Mouse (Mus musculus): ENCODE measurements around the gene Grk4. TPM values are rescaled to one million over a fixed set of nuclear protein-coding genes. Genes with fewer than 3 reads are reported as not detected.
A peak's percentile ranks its signal among the peaks of the same experiment; 100 is the strongest.

Gene Grk4
- 0.45 and 0.53 TPM in 2 replicates for total RNA-seq (2012; rRNA removed)

DNA sequence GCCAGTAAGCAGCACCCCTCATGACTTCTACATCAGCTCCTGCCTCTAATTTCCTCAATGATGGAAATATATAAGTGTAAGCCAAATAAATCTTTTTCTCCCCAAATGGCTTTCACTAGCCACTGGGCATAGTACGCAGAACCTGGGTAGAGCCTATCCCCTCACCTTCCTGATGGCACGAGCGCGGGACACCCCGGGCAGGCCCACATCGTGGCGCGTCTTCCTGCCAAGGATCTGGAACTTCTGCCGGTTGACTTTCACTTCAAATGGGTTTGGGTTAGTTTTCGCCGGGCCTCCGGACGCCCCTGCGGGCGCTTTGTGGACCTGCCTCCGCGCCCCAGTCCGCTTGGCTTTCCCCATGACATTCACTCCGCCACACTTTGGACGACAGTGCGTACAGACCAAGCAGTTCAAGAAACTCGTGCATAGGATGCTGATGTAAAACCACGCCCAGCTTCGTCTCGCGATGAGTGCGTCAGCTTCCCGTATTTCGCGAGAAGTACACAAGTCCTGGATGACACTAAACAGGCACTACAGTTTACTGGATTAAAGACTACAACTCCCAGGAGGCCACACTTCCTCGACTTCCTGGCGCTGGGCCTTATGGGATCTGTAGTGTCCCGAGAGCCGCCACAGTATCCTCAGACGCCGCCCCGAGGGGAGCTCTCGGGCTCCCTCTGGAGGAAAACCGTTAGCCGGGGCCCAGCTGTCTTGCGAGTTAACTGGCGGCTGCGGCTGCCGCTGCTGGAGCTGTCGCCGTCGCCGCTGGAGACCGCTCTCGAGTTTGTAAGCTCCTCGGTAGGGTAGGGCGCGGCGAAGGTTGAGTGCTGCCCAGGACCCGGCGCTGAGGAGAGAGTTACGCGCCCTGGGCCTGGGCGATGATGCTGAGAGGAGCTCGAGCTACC is at the start of gene Grk4, which contains the start of gene Nop14:
TSS of gene Grk4 (plus strand) at position 694 of the 905 bp plus-strand sequence.
TSS of gene Nop14 (minus strand) at position 463 of the 905 bp plus-strand sequence.
- no peaks in the 10 kb centered on the region for H3K9me3 ChIP-seq (ENCODE audit: control insufficient read depth, insufficient read depth, low read depth, low read length)
- no peaks in the 10 kb centered on the region; a peak in 1 of 4 replicates for H3K4me1 ChIP-seq (ENCODE audit: control insufficient read depth in 2 of 2, insufficient read depth in 2 of 2, low read length in 2 of 2, poor library complexity in 1 of 2)
- in situ Hi-C loops (cut with MboI; ENCODE audit: low sequenced_read_pairs in 2 of 2, unreplicated experiment in 2 of 2) = no loop called here
- peak; percentile 97 for DNase-seq (ENCODE audit: low read depth, low spot score)
- TF ChIP-seq MAFK (IDR thresholded peaks at IDR 0.05; ENCODE audit: insufficient read depth, low read depth, low read length) (no peak), HCFC1 (IDR thresholded peaks at IDR 0.05; ENCODE audit: borderline replicate concordance, insufficient read depth, low read length) (peak; percentile 100), ZNF384 (IDR thresholded peaks at IDR 0.05; ENCODE audit: low read depth, low read length) (no peak), CHD2 (IDR thresholded peaks at IDR 0.05; ENCODE audit: low read depth, low read length) (peak; percentile 98), ZC3H11A (IDR thresholded peaks at IDR 0.05; ENCODE audit: borderline replicate concordance, low read depth, low read length) (no peak)
- H3K36me3 ChIP-seq (ENCODE audit: control insufficient read depth, insufficient read depth, low read length, poor library complexity, severe bottlenecking) = peaks cover 19% of the 10 kb centered on the region
- H3K9ac ChIP-seq (ENCODE audit: insufficient read depth, low read depth, low read length, poor library complexity, severe bottlenecking) = peak within 1 kb of the TSS; percentile 95
- peak within 1 kb of the TSS; percentile 65; the same call in 1 of the 2 replicates for H3K27ac ChIP-seq (ENCODE audit: insufficient read depth, low read depth, low read length, poor library complexity, severe bottlenecking)
- peak within 1 kb of the TSS; percentile 79 to 94 for H3K4me3 ChIP-seq (ENCODE audit: insufficient read depth in 1 of 2, low read depth in 1 of 2, low read length in 2 of 2, poor library complexity in 1 of 2, severe bottlenecking in 1 of 2)

DNA sequence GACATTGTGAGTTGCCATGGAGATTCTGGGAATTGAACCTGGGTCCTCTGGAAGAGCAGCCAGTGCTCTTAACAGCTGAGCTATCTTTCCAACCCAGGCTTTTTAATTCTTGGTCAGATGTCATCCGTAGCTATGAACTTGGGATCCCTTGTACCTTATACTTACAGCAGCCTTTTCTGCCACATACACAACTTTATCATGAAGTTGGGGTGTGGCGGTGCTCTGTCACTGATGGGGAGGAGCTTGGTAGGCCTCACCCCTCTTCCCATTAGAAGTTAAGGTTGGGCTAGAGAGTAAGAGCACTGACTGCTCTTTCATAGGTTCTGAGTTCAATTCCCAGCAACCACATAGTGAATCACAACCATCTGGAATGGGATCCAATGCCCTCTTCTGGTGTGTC is 27.2 kb upstream of the Grk4 start:
- no peak overlapping the region for H3K4me3 ChIP-seq (ENCODE audit: insufficient read depth in 1 of 2, low read depth in 1 of 2, low read length in 2 of 2, poor library complexity in 1 of 2, severe bottlenecking in 1 of 2)
- DNase-seq (ENCODE audit: low read depth, low spot score) = no peak
- TF ChIP-seq CHD2 (IDR thresholded peaks at IDR 0.05; ENCODE audit: low read depth, low read length) = no peak
- TF ChIP-seq ZNF384 (IDR thresholded peaks at IDR 0.05; ENCODE audit: low read depth, low read length) = no peak
- TF ChIP-seq HCFC1 (IDR thresholded peaks at IDR 0.05; ENCODE audit: borderline replicate concordance, insufficient read depth, low read length) = no peak
- TF ChIP-seq ZC3H11A (IDR thresholded peaks at IDR 0.05; ENCODE audit: borderline replicate concordance, low read depth, low read length) = no peak
- no peak for TF ChIP-seq MAFK (IDR thresholded peaks at IDR 0.05; ENCODE audit: insufficient read depth, low read depth, low read length)
- no peak overlapping the region for H3K27ac ChIP-seq (ENCODE audit: insufficient read depth, low read depth, low read length, poor library complexity, severe bottlenecking)
- H3K9me3 ChIP-seq (ENCODE audit: control insufficient read depth, insufficient read depth, low read depth, low read length) = no peaks in the 10 kb centered on the region
- peaks cover 4 to 24% of the 10 kb centered on the region in 2 experiments; a peak in 3 of 4 replicates for H3K4me1 ChIP-seq (ENCODE audit: control insufficient read depth in 2 of 2, insufficient read depth in 2 of 2, low read length in 2 of 2, poor library complexity in 1 of 2)
- in situ Hi-C loops (cut with MboI; ENCODE audit: low sequenced_read_pairs in 2 of 2, unreplicated experiment in 2 of 2) = no loop called here
- peaks cover 43% of the 10 kb centered on the region for H3K36me3 ChIP-seq (ENCODE audit: control insufficient read depth, insufficient read depth, low read length, poor library complexity, severe bottlenecking)
- H3K9ac ChIP-seq (ENCODE audit: insufficient read depth, low read depth, low read length, poor library complexity, severe bottlenecking) = no peak overlapping the region

DNA sequence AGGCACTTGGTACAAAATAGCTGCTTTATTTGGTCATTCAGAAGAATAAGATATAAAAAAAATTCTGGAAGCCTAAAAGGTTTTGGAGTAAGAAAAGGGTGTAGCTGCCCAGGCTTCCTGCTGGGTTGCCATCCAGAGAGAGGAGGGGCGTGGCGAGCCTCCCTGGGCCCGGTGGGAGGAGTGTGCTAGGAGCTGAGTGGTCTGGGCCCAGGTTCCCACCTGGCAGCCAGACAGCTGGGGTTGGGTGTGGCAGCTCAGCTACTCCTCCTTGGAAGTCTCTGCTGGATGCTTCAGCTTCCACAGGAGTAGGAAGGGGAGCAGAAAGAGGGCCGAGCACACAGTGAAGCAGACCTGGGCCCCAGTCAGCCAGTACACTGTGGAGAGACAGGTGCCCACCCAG is 26.5 kb upstream of the Grk4 start:
- DNase-seq (ENCODE audit: low read depth, low spot score) = peak; percentile 84
- in situ Hi-C loops (cut with MboI; ENCODE audit: low sequenced_read_pairs in 2 of 2, unreplicated experiment in 2 of 2) = no loop called here
- Histone ChIP-seq H3K4me3 (ENCODE audit: insufficient read depth in 1 of 2, low read depth in 1 of 2, low read length in 2 of 2, poor library complexity in 1 of 2, severe bottlenecking in 1 of 2) (no peak overlapping the region), H3K9ac (ENCODE audit: insufficient read depth, low read depth, low read length, poor library complexity, severe bottlenecking) (no peak overlapping the region), H3K27ac (ENCODE audit: insufficient read depth, low read depth, low read length, poor library complexity, severe bottlenecking) (peak overlapping the region; percentile 70), H3K36me3 (ENCODE audit: control insufficient read depth, insufficient read depth, low read length, poor library complexity, severe bottlenecking) (peaks cover 44% of the 10 kb centered on the region), H3K4me1 (ENCODE audit: control insufficient read depth in 2 of 2, insufficient read depth in 2 of 2, low read length in 2 of 2, poor library complexity in 1 of 2) (peaks cover 4 to 24% of the 10 kb centered on the region in 2 experiments; a peak in 3 of 4 replicates), H3K9me3 (ENCODE audit: control insufficient read depth, insufficient read depth, low read depth, low read length) (no peaks in the 10 kb centered on the region)
- TF ChIP-seq MAFK (IDR thresholded peaks at IDR 0.05; ENCODE audit: insufficient read depth, low read depth, low read length) = no peak
- no peak for TF ChIP-seq CHD2 (IDR thresholded peaks at IDR 0.05; ENCODE audit: low read depth, low read length)
- no peak for TF ChIP-seq ZNF384 (IDR thresholded peaks at IDR 0.05; ENCODE audit: low read depth, low read length)
- no peak for TF ChIP-seq HCFC1 (IDR thresholded peaks at IDR 0.05; ENCODE audit: borderline replicate concordance, insufficient read depth, low read length)
- TF ChIP-seq ZC3H11A (IDR thresholded peaks at IDR 0.05; ENCODE audit: borderline replicate concordance, low read depth, low read length) = no peak

DNA sequence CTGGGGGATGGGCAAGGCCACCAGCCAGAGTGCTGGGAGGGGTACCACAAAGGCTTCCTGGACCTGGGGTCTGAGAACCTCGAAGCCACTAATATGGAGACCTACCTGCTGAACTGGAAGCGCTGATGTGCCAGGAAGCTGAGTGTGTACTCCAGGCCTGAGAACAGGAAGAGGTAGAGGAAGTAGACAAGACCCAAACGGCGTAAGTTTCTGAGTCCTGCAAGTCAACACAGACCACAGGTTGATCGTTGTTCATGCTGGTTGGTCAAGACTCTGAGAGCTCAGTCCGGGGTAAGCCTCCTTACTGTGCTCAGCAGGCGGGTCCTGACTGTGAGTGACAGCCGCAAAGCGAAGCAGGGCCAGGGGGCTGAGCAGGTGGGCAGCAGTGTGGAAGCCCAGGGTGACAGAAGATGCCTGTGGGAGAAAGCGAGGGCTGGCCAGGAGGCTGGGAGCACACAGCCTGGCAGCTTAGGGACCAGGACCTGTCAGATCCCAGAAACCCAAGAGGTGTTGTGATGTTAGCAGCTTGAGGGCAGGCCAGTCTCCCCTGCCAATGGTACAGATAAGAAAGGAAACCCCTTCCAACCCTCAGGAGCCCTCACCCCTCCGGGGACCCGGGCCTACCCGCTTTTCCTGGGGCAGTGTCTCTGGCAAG is 25.3 kb upstream of the Grk4 start:
- H3K4me1 ChIP-seq (ENCODE audit: control insufficient read depth in 2 of 2, insufficient read depth in 2 of 2, low read length in 2 of 2, poor library complexity in 1 of 2) = peaks cover 4 to 26% of the 10 kb centered on the region in 2 experiments; a peak in 3 of 4 replicates
- H3K9ac ChIP-seq (ENCODE audit: insufficient read depth, low read depth, low read length, poor library complexity, severe bottlenecking) = peak overlapping the region; percentile 87; the same call in 1 of the 2 replicates
- peak overlapping the region; percentile 70; the same call in 1 of the 2 replicates for H3K27ac ChIP-seq (ENCODE audit: insufficient read depth, low read depth, low read length, poor library complexity, severe bottlenecking)
- H3K4me3 ChIP-seq (ENCODE audit: insufficient read depth in 1 of 2, low read depth in 1 of 2, low read length in 2 of 2, poor library complexity in 1 of 2, severe bottlenecking in 1 of 2) = no peak overlapping the region; a peak in 1 of 4 replicates
- TF ChIP-seq MAFK (IDR thresholded peaks at IDR 0.05; ENCODE audit: insufficient read depth, low read depth, low read length) (no peak), ZNF384 (IDR thresholded peaks at IDR 0.05; ENCODE audit: low read depth, low read length) (no peak), ZC3H11A (IDR thresholded peaks at IDR 0.05; ENCODE audit: borderline replicate concordance, low read depth, low read length) (no peak), CHD2 (IDR thresholded peaks at IDR 0.05; ENCODE audit: low read depth, low read length) (no peak), HCFC1 (IDR thresholded peaks at IDR 0.05; ENCODE audit: borderline replicate concordance, insufficient read depth, low read length) (no peak)
- H3K36me3 ChIP-seq (ENCODE audit: control insufficient read depth, insufficient read depth, low read length, poor library complexity, severe bottlenecking) = peaks cover 53% of the 10 kb centered on the region
- no peak for DNase-seq (ENCODE audit: low read depth, low spot score)
- in situ Hi-C loops (cut with MboI; ENCODE audit: low sequenced_read_pairs in 2 of 2, unreplicated experiment in 2 of 2) = no loop called here
- H3K9me3 ChIP-seq (ENCODE audit: control insufficient read depth, insufficient read depth, low read depth, low read length) = no peaks in the 10 kb centered on the region

Data from ES-E14 (cell line).